Comparison of ENCODE assay signal across 9 mouse cellular contexts in the genomic region with DNA sequence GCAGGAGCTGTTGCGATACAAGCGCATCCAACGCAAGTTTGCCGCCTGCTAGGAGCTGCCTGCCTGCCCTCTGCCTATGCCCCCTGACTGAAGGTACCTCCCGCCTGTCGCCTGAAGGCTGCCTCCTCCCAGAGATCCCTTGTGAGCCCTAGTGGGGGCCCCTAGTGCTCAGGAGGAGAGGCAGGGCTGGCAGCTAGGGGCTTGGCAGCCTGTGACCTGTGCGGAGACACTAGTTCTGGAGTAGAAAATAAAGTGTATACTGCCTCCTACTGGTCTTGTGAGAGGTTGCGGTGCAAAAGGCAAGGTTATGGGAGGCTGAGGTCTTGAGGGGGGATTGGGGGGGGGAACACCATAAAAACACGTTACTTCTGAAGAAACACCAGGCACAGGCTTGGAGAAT. TPM values are rescaled to one million over a fixed set of nuclear protein-coding genes. Genes with fewer than 3 reads are reported as not detected.
DNase-seq lines count a peak whose midpoint lies in the region; ATAC-seq and TF ChIP-seq lines count a peak whose summit lies in the region.
"Had no signal": no experiment of that assay in that cellular context is flagged by ENCODE, and none has a peak within 500 bp of the region (broad histone marks: within the 10 kb centered on the region; RNA-seq: fewer than 3 reads in every experiment).

No protein-coding gene starts in this region.

- H3K36me3 ChIP-seq in heart, embryonic 15.5 days: no peaks in the 10 kb centered on the region; the same call in 1 of the 2 replicates

- H3K4me2 ChIP-seq in heart, embryonic 15.5 days: no peak overlapping the region
- H3K4me2 ChIP-seq: liver, embryonic 13.5 days had no signal

- H3K9ac ChIP-seq in heart, embryonic 15.5 days: 0 out of 2 replicates have a peak overlapping the region, but pooled peaks have one; percentile 25
- H3K9ac ChIP-seq: liver, embryonic 13.5 days had no signal

- no peak overlapping the region for H3K4me3 ChIP-seq in gastrocnemius, adult 2 months
- H3K4me3 ChIP-seq in heart, embryonic 15.5 days: no peak overlapping the region
- H3K4me3 ChIP-seq: liver, embryonic 13.5 days had no signal

- peak; percentile 62 for TF ChIP-seq CTCF in gastrocnemius, adult 2 months (IDR thresholded peaks at IDR 0.05)

- H3K4me1 ChIP-seq in heart, embryonic 15.5 days (replicated peaks): peaks cover 16% of the 10 kb centered on the region

- peak; percentile 63 for DNase-seq in gastrocnemius, adult 2 months
- no peak for DNase-seq in gastrocnemius, postnatal 36 days
- DNase-seq in 3T3-L1 (ENCODE audit: low read depth, low spot score): peak; percentile 54
- peak; percentile 47 for DNase-seq in brain, adult 2 months (ENCODE audit: low read depth, low spot score)
- no peak for DNase-seq in right cerebral cortex, postnatal 4 days
- DNase-seq in right cerebral cortex, postnatal 25 days: no peak
- DNase-seq: liver, embryonic 13.5 days had no signal

- intact Hi-C loops in gastrocnemius, adult 2 months (cut with DNase I): loop anchor here (2.0 kb wide), 1 partner anchor 200 kb away; no protein-coding TSS in a partner anchor
- intact Hi-C loops in gastrocnemius, postnatal 36 days (cut with DNase I): loop anchor here (5.0 kb wide), 1 partner anchor 198 kb away; no protein-coding TSS in a partner anchor

- 49% methylated on average over 9 of the region's 9 CpGs for WGBS in heart, embryonic 15.5 days

- H3K27ac ChIP-seq in gastrocnemius, adult 2 months: no peak overlapping the region
- no peak overlapping the region for H3K27ac ChIP-seq in heart, embryonic 15.5 days
- H3K27ac ChIP-seq: liver, embryonic 13.5 days had no signal

- no peaks in the 10 kb centered on the region for H3K9me3 ChIP-seq in heart, embryonic 15.5 days (replicated peaks)
- H3K9me3 ChIP-seq: liver, embryonic 13.5 days had no signal

- peaks cover 19% of the 10 kb centered on the region for H3K27me3 ChIP-seq in heart, embryonic 15.5 days

- no peak for ATAC-seq in heart, embryonic 15.5 days (replicated peaks; ENCODE audit: insufficient number of reproducible peaks, insufficient read depth, low FRiP score, low read depth)
- ATAC-seq in neutrophil, adult 5-6 weeks (ENCODE audit: extremely low read depth, insufficient number of reproducible peaks, low FRiP score, poor library complexity, severe bottlenecking): peak; percentile 35

RNA-seq across cellular contexts. Expression of gene Gnmt, which starts 3.7 kb away (rescaled TPM):
- total RNA-seq in gastrocnemius, adult 2 months (2021): 1 to 10 TPM; 1.7 to 4.8 TPM
- 1 to 10 TPM; 1.1 to 2.1 TPM for total RNA-seq in gastrocnemius, postnatal 36 days (2021)
- 1.2 and 1.8 TPM in 2 replicates for polyA plus RNA-seq in heart, embryonic 15.5 days (2015; fragmentation: Nextera tagmentation; extraction: Ambion mirVana)
- total RNA-seq in neutrophil, adult 5-6 weeks (2017): 1.3 and 1.5 TPM in 2 replicates

RNA-seq across cellular contexts. Expression of gene Pex6, which starts 14.0 kb away (rescaled TPM):
- total RNA-seq in gastrocnemius, adult 2 months (2021): 10 to 100 TPM; 13.4 to 21.8 TPM
- total RNA-seq in gastrocnemius, postnatal 36 days (2021): 10 to 100 TPM; 12.7 to 15.2 TPM
- 10.5 and 19.0 TPM in 2 replicates for polyA plus RNA-seq in heart, embryonic 15.5 days (2015; fragmentation: Nextera tagmentation; extraction: Ambion mirVana)
- total RNA-seq in neutrophil, adult 5-6 weeks (2017): 16.5 and 17.7 TPM in 2 replicates

RNA-seq across cellular contexts. Expression of gene Ppp2r5d, which starts 20.4 kb away (rescaled TPM):
- 10 to 100 TPM; 30.0 to 33.1 TPM for total RNA-seq in gastrocnemius, adult 2 months (2021)
- 10 to 100 TPM; 23.4 to 26.7 TPM for total RNA-seq in gastrocnemius, postnatal 36 days (2021)
- 44.6 and 66.2 TPM in 2 replicates for polyA plus RNA-seq in heart, embryonic 15.5 days (2015; fragmentation: Nextera tagmentation; extraction: Ambion mirVana)
- total RNA-seq in neutrophil, adult 5-6 weeks (2017): 28.6 and 32.7 TPM in 2 replicates

RNA-seq across cellular contexts. Expression of gene Cnpy3, which starts 26.7 kb away (rescaled TPM):
- total RNA-seq in gastrocnemius, adult 2 months (2021): 1 to 10 TPM; 8.3 to 9.3 TPM
- 1 to 10 TPM; 7.6 to 8.9 TPM for total RNA-seq in gastrocnemius, postnatal 36 days (2021)
- polyA plus RNA-seq in heart, embryonic 15.5 days (2015; fragmentation: Nextera tagmentation; extraction: Ambion mirVana): 43.1 and 55.5 TPM in 2 replicates
- 104 and 105 TPM in 2 replicates for total RNA-seq in neutrophil, adult 5-6 weeks (2017)

RNA-seq across cellular contexts. Expression of gene Ptcra, which starts 38.2 kb away (rescaled TPM):
- total RNA-seq in gastrocnemius, adult 2 months (2021): not detected
- not detected for total RNA-seq in gastrocnemius, postnatal 36 days (2021)
- polyA plus RNA-seq in heart, embryonic 15.5 days (2015; fragmentation: Nextera tagmentation; extraction: Ambion mirVana): 2.9 and 25.2 TPM in 2 replicates
- 0.35 and 0.74 TPM in 2 replicates for total RNA-seq in neutrophil, adult 5-6 weeks (2017)

Comparison
In these comparisons a context has a peak if more than half of its experiments do, and no peak if none do; other contexts are left out.
1. DNase-seq: peak in gastrocnemius, adult 2 months (single experiment), 3T3-L1 (single experiment) and brain, adult 2 months (single experiment); none in gastrocnemius, postnatal 36 days (0 of 2), right cerebral cortex, postnatal 4 days (single experiment) and right cerebral cortex, postnatal 25 days (single experiment).